Mouse (Mus musculus) cerebellum, postnatal 36 days (tissue): ENCODE data around the gene Traf7.
A peak's percentile ranks its signal among the peaks of the same experiment; 100 is the strongest.

Source experiments
- DNase-seq, 2 experiments: peaks; one replicate each; pipeline ENCODE4 v3.0.0; 2021 to 2022; ENCODE audit warnings: mixed read lengths in 2 of 2

Traf7 gene

DNA sequence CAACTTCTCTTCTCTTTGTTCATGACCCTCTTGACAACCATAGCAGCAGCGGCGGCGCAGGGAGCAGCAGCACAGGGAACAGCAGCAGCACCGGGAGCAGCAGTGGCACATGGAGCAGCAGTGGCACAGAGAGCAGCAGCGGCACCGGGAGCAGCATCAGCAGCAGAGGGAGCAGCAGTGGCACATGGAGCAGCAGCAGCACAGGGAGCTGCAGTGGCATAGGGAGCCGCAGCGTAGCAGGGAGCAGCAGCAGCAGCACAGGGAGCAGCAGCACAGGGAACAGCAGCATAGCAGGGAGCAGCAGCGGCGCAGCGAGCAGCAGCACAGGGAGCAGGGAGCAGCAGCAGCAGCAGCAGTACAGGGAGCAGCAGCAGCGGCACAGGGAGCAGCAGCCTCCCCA lies 16.9 kb upstream of the Traf7 start:
- no peak for DNase-seq

DNA sequence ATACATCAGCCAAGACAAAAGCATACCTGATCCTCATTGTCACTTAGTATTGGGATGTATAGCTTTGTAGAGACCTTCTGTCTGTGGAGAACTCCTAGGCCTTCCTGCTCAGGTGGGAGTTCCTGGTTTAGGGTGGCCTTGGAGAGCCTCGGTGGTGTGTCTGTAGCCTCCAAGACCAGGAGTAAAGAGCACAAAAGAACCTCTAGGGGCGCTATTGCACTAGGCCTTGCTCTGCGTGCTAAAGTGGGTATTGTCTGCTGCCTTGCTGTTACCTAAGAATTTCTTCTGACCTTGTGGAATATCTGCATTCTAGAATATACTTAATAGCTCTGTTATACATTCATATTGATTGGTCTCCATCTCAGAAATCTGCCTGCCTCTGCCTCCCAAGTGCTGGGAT lies 12.6 kb upstream of the Traf7 start:
- peak; percentile 37 to 58 for DNase-seq

DNA sequence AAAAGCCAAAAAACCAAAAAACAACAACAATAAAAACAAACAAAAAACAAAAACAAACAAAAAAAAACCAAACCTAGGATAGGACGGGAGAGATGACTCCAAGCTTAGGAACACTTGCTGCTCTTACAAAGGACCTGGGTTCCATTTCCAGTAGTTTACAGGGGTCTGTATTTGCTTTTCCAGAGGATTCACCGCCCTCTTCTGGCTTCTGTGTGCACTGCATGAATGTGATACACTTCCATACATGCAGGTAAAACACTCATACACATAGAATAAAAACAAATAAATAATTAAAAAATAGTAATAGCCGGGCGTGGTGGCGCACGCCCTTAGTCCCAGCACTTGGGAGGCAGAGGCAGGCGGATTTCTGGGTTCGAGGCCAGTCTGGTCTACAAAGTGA lies 11.2 kb upstream of the Traf7 start:
- DNase-seq = peak; percentile 64 to 70

DNA sequence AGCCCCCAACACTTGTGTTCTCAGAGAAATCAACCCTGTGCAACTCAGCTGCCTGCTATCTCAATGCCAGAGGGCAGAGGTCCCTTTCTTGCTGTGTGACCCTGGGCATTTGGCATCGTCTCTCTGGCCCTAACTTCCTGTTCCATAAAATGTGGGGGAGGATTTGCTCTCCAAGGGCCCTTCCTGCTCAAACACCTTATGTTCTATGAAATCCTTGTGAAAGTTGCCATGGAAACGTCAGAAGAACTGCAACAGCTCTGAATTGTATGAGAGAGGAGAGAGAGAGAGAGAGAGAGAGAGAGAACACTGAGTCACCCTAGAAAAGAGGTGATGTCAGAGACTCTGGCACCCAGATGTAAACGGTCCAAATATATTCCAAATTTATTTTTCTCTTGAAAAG lies 9.8 kb upstream of the Traf7 start:
- DNase-seq = no peak

DNA sequence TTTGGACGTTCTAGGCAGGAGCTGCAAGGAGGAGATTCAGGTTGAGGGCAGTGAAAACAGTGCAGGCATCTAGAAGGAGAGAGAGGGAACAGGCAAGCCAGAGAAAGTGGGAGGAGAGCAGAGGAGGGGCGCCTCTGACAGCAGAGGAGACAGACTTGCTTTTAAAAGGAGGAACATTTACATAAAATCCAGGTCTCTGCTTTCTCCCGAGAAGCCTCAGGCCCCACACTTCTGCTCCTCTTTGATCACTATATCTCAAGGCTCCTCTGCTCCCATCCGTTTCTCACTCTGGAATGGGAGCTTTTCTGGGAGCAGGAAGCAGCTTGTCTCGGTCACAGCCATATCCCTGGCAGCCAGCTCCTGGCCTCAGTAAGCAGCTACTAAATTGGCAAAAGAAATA lies 7.6 kb upstream of the Traf7 start:
- DNase-seq = no peak

DNA sequence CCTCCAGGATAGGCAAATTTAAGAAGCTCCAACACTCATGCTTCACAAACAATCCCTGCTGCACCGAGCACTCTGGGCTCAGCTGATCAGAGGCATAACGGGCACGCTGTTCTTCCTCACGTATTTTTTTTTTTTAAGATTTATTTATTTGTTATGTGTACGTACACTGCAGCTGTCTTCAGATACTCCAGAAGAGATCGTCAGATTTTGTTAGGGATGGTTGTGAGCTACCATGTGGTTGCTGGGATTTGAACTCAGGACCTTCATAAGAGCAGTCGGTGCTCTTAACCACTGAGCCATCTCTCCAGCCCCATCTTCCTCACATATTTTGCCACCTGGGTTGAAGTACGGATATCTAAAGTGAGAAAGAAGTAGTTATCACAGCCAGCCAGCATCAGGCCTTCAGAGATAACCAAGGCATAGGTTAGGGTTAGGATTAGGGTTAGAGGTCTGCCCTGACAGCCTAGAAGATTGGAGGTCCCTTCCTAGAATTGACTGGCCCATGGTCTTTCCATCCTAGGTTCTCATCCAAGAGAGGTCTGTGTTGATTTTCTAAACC lies 6.5 kb upstream of the Traf7 start, which contains the start of gene Rab26:
Gene Rab26 (minus strand): TSS at position 51 of the 559 bp plus-strand sequence.
- DNase-seq = no peak

DNA sequence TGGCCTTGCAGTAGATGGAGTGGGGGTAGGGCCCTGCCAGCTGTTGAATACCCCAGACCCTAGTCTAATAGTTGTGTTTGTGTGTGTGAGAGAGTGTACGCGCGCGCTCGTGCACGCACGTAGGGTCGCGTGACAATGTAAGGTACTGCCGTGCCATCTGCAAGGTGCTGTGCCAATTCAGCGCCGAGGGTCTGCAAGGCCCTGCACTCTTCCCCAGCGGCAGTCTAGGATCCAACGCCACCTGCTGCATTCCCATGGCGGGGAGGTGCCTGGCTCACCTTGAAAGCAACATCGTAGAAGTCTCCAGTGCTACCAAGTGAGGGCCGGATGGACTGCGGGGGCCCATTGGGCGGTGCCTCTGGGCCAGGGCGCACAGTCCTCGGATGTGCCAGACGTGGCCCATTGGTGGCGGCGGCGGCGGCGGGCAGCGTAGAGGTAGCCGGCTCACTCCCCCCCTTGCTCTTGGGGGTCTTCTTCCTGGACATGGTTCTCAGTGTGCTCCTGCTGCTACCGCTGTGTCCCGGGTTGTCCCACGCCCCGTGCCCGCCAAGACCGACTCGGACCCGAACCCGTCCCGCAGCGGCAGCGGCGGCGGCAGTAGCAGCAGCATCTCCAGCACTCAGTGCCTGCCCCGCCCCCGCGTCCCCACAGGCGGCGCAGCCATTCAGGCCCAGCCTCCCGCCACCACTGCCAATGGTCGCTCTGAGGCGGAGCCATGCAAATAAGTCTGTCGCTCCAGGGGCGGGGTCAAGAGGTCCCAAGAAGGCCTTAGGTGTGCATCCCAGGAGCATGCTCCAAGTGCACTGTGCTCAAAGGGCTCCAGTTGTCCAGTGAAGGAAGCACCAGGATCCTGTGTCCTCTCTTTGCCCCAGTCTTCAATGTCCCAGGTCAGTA lies 5.6 kb upstream of the Traf7 start:
- peak; percentile 87 to 93 for DNase-seq

DNA sequence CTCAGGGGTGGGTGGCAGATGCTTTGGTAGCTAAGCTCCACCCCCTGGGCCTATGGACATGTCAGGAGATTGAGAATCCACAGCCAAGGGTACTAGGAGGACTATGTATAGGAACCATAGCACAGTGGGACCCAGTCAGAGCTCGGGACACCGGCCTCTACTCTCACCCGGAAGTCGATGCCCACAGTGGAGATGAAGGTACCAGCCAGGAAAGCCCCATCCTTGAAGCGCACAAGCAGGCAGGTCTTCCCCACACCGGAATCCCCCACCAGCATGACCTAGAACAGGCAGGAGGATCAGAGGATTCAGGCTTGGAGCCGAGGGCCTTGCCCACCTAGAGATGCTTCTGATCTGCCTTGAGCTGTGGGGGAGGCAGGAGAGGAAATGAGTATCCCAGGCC lies 4.3 kb upstream of the Traf7 start:
- no peak for DNase-seq

DNA sequence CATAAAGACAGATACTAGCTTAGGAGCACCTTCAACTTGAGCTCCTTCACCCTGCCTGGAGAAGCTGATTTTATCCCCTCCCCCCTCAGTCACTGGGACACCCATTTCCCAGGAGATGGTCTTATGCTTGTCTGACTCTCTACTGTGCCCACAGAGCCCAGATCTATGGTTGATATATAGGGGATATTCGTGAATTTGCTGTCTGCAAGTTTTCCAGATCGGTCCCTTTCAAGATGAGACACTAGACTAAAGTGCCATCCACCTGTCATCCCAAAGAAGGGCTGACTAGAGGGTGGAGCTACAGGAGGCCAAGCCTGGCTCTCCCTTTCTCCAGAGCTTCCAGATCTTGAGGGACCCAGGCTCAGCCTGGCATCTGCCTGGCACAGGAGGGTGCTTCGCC lies 3.3 kb upstream of the Traf7 start:
- DNase-seq = no peak

DNA sequence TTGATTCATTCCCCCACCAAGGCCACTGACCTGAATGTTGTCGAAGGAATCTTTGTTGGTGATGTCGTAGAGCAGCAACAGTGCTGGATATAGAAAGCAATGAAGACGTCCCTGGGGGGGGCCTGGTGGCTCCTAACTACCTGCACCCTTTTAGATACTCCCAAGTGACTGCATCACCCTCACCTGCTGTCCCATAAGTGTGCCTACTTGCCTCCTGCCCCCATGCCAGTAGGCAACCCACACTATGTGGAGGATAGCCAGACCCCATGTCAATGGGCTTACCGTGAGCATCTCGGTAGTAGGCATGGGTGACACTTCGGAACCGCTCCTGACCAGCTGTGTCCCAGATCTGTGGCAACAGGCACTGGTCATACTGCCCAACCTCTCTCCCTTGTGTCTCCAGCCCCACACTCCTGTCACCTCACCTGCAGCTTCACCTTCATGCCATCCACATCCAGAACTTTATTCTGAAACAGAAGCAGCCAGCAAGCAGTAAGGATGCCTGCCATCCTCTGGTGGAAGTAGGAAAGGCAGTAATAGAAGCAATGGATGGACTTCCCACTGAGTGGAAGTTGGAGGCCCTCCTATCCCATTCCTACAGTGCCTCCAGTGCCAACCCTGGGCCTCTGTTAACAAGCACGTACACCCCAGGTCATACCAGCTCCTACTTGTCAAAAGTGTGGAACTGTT lies 2.8 kb upstream of the Traf7 start:
- no peak for DNase-seq

DNA sequence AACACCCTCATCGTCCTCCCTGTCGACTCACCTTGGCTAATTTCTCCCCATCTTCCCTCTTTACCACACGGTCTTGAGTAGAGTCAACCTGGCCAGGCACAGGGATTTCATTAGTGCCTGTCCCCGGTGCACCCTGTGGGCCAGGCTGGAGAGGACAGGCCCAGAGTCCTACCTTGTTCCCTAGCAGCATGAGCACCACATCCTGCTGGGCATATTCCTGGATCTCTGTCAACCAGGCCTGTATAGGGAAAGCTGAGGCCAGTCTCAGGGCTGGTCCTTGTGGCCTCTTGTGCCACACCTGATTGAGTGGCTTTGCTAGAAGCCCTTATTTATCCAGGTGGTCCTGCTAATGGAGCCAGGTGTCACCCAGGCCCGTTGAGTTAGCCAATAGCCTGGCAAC lies 2.1 kb upstream of the Traf7 start:
- DNase-seq = no peak

DNA sequence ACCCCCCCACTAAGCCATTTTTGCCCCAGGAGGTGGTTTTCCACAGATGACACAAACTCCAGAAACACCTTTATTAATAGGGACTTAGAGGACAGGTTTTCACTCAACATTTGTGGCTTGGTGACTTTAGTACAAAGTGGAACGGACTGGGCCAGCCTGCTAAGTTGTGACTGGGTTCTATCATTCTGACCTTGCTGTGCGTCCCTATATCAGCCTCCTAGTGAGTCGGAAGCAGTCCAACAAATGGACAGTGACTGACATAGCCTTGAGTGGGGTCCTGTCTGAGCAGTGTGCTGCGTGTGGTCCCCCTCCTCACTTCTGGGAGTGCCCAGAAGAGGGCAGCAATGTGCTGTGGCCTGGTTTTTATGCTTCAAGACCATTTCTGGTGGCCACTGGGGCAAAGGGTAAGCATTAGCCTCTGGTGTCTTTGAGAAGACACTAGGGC lies 1.3 kb upstream of the Traf7 start:
- DNase-seq = peak; percentile 64 to 71

DNA sequence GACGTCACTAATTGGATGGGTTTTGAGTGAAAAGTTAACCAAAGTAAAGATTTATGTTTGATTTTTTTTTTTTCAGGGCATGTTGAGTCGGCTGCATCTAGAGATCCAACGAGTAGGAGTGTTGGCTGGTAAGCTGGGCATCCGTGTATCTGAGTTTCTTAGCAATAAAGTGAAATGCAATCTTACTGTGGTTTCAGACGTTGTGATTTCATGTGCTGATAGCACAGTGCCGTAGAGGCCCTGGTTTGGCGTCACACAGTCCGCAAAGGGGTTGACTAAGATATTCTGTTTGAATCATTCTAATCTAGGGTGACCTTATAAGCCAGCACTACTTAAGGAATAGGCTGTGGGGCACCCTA lies 801 bp upstream of the Traf7 start:
- no peak for DNase-seq

DNA sequence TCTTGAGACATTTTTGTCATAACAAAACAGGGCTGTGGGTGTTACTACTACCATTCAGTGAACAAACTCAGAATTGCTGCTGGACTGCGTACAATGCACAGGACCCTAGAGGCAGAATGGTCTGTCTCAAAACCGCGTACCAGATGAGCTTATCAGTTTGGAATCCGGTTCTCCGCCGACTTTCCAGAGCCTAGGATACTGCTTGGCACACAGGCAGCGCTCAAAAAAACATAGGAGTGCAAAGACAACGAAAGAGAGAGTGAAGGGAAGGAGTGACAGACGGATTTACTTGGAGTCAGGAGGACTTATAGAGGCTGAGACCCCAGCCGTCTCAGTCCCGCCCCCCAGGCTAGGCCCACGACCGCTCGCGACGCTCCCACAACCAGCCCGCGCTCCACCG lies 423 bp downstream of the Traf7 start:
- DNase-seq = no peak

DNA sequence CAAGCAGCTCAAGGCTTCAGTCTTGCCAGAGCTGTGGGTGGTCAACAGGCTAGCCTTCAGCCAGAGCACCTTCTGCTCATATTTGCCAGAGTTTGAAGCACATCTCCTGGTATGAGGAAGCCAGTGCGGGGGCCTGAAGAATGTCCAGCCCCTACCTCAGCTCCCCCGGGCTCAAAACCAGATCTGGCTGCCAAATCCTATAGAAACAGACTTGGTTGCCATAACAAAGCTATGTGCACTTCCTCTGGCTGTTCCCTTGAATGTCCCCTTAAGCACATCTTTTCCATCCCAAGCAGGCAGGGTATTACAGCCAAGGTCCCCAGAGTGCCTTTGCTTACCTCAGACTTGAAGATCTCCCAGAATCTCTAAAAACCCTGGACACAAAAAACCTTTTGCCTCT lies 3.0 kb downstream of the Traf7 start:
- no peak for DNase-seq

DNA sequence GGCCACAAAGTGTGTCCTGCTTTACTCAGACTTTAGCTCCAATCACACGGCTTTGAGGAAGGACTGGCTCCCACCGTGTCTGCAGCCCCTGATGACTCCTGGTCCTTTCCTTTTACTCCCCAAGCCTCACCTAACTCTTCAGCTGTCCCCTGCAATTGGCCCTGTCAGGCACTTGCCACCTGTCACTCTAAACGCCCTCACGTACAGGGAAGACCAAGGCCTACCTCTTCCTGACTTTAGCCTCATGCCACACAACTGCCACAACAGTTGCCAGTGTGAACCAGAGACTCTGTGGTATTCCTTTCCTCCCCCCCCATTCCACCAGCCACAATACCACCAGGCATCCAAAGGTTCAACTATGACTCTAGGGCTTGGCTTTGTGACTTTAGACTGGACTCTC lies 7.3 kb downstream of the Traf7 start:
- DNase-seq = no peak

DNA sequence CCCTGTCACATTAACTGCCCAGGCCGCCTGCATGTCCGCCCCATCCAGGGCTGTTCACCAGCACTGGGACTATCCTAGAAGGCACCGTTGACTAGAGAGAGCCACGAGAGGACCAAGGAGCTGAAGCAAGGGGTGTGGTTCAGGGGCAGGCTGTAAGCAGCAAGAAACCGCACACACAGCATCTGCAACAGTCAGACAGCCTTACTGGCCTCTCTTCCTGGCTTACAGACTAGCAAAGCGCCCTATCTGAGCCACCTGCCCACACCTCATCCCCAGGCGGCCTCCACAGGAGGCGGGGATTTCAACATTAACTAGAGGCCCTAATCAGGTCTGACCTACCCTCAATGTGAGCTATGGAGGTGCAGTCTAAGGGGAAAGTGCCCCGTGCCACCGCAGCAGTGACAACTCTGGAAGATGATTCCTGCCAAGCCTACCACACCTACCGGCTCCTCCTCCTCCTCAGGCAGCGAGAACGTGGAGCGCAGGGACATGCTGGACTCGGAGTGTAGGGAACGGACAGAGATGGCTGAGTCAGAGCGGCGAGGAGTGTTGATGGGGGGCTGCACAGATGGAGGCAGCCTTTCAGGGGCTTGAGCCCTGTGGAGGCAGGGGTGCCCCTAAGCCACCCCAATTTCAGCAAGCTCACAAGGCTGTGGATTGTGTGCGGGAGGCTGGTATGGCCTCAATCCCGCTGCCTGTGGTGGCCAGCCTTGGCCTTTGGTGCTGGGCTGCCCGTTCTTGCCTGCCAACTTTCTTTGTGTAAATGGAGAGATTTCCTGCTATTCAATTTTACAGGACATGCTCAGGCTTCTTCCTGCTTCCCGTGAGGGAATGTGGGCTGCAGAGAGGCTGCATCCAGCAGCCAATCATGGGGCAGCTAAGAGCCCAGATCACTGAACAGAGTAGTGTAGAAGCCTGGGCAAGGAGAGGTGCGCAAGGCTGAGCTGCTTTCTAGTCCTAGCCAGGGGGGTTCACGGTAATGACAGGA lies 13.2 kb downstream of the Traf7 start:
- no peak for DNase-seq

DNA sequence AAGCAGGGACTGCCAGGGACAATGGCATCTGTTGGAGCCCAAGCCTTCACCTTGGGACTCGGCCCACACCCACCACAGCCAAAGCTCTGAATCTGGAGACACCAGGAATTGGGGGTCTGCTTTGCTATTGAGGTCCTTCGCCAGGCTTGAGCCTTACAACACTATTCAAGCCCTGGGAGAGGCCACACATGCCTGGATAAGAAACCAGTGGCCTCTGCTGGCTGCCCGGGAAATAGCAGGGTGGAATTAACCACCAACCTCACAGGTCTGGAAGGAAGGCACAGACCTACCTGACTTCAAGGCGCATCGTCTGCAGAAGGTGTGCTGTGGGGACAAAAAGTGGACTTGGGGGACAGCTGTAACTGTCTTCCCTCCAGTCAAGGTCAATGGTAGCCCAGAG lies 14.1 kb downstream of the Traf7 start:
- peak; percentile 71 to 74 for DNase-seq

DNA sequence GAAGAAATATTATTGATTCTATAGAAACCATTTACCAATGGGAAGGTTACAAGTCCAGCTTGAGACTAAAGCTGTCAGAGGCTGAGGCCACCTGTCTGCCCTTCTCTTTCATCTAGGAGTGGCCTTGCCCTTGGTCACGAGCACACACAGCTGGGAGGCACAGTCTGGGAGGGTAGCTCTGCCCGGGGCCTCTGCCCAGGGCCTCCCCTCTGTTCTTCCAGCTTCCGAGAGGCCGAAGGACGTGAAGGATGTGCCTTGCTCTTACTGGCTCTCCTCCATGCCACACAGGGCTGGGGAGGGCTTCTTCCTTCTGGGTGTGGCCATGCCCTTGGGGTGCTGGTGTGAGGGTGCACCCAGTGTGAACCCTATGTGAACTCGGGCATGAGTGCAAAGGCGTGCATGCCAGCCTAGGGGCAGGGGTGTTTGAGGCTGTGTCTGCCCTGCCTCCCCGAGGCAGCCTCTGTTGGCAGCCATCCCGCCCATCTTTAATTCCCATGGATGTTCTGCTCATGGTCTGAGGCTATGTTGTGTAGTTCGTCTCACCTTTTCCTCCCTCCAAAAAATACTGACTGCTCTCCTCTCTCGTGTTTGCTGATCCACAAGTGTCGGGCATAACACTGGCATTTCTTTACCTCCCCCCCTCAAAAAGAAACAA lies 19.8 kb downstream of the Traf7 start:
- DNase-seq = no peak

DNA sequence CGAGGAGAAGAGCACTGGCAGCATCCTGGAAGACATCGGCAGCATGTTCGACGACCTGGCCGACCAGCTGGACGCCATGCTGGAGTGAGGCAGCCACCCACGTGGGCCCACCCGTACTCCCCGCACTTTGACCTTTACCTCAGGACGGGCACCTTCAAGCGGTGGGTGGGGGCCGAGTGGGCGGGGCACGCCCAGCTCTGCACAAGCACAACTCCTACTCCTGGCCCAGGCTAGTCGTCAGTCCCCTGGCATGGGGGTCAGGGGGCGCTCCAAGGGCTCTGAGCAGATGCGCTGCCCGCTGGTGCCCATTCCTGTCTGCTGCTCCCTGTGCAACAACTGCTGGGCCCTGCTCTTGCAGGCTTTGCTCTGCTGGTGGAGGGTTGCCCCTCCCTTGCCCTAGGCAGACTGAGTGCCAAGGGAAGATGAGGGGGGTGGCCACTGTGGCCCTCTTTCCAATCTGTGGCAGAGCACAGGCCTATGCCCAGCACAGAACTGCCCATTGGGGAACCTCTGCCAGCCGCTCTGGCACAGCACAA lies 20.5 kb downstream of the Traf7 start:
- no peak for DNase-seq

DNA sequence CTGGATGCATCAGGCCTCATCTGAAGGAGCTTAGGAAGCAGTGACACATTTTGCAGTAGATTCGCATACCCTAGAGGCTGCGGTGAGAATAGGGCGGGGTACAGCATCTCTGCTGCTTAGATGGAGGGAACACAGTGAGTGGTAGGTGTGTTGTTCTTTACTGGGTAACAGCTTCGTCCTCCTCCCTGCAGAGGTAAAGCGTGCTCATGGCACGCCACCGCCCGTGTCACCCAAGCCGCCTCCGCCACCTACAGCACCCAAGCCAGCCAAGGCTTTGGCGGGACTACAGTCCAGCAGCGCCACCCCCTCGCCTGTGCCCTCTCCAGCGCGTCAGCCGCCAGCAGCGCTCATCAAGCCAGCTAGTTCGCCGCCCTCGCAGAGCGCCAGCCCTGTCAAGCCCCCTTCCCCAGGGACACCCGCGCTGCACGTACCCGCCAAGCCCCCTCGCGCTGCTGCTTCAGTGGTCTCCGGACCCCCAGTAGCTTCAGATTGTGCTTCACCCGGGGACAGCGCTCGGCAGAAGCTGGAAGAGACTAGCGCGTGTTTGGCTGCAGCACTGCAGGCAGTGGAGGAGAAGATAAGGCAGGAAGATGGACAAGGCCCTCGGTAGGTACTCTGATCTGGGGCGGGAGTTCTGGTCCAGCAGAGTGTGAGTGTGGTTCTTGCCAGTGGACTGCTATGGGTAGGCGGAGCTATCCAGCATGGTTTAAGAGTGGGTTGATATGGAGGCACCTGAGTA lies 21.2 kb downstream of the Traf7 start:
- peak; percentile 41 to 58 for DNase-seq
